Mouse (Mus musculus) small intestine, adult 2 months (tissue): ENCODE data around the gene Ap2b1.

Experiments used
- CTCF ChIP-seq: fragments of 200-500 bp; IDR thresholded peaks from 2 replicates; pipeline ENCODE4 v1.5.1; 2012; ENCODE audit warnings: low read depth, mild to moderate bottlenecking, control low read depth, inconsistent platforms, low read length, moderate library complexity, mixed read lengths; ENCODE audit not compliant: insufficient replicate concordance, insufficient read length; ENCODE audit errors: extremely low read depth
- POLR2A ChIP-seq: fragments of 200-500 bp; IDR thresholded peaks from 2 replicates; pipeline ENCODE4 v1.6.1; 2012; ENCODE audit warnings: low read depth, mild to moderate bottlenecking, control low read depth, inconsistent platforms, low read length, moderate library complexity

- TF ChIP-seq CTCF: no peak
- TF ChIP-seq POLR2A: no peak
Observed at GRCm38 (mm10) chr11:83312471-83312870, 13.6 kb downstream of the Ap2b1 start.
